Mouse (Mus musculus): ENCODE results near the gene Tmem86b. TPM values are rescaled to one million over a fixed set of nuclear protein-coding genes. Genes with fewer than 3 reads are reported as not detected.

Tmem86b gene
- 2.4 and 3.6 TPM in 2 replicates for polyA plus RNA-seq (2014; fragmentation: Nextera tagmentation; extraction: Ambion mirVana)

GRCm38 (mm10) chr7:4631031-4631430 is at the start of gene Tmem86b:
Gene Tmem86b (minus strand): TSS chr7:4631422.
- H3K4me3 ChIP-seq (ENCODE audit: low read depth, low read length): no peak within 1 kb of the TSS
- no peaks in the 10 kb centered on the region for H3K27me3 ChIP-seq (ENCODE audit: control insufficient read depth, insufficient read depth, low read length)
- no peak within 1 kb of the TSS for H3K27ac ChIP-seq (ENCODE audit: low read depth, low read length)
- no peak within 1 kb of the TSS for H3K9ac ChIP-seq (ENCODE audit: low read length)
- 93% methylated on average over 4 of the region's 4 CpGs for WGBS
- peaks cover 31% of the 10 kb centered on the region for H3K36me3 ChIP-seq (ENCODE audit: control insufficient read depth, insufficient read depth, low read length)
- H3K4me2 ChIP-seq: no peak within 1 kb of the TSS
- H3K9me3 ChIP-seq (ENCODE audit: control insufficient read depth, low read length): no peaks in the 10 kb centered on the region
- ATAC-seq (ENCODE audit: low FRiP score) (no peak), DNase-seq (ENCODE audit: low spot score, missing footprints) (no peak)
- no peaks in the 10 kb centered on the region for H3K4me1 ChIP-seq (ENCODE audit: control insufficient read depth, insufficient read depth, low read length)

- 91% methylated on average over 7 of the region's 7 CpGs for WGBS
- ATAC-seq (ENCODE audit: low FRiP score) (no peak), DNase-seq (ENCODE audit: low spot score, missing footprints) (no peak)
- Histone ChIP-seq H3K27ac (ENCODE audit: low read depth, low read length) (no peak overlapping the region), H3K4me1 (ENCODE audit: control insufficient read depth, insufficient read depth, low read length) (no peaks in the 10 kb centered on the region), H3K4me2 (no peak overlapping the region), H3K4me3 (ENCODE audit: low read depth, low read length) (no peak overlapping the region), H3K36me3 (ENCODE audit: control insufficient read depth, insufficient read depth, low read length) (peaks cover 16% of the 10 kb centered on the region), H3K9me3 (ENCODE audit: control insufficient read depth, low read length) (no peaks in the 10 kb centered on the region), H3K27me3 (ENCODE audit: control insufficient read depth, insufficient read depth, low read length) (no peaks in the 10 kb centered on the region), H3K9ac (ENCODE audit: low read length) (no peak overlapping the region)
Observed at GRCm38 (mm10) chr7:4675200-4675599, 44.0 kb upstream of the Tmem86b start.

- Histone ChIP-seq H3K27ac (ENCODE audit: low read depth, low read length) (no peak overlapping the region), H3K4me3 (ENCODE audit: low read depth, low read length) (no peak overlapping the region), H3K4me2 (no peak overlapping the region), H3K4me1 (ENCODE audit: control insufficient read depth, insufficient read depth, low read length) (no peaks in the 10 kb centered on the region), H3K36me3 (ENCODE audit: control insufficient read depth, insufficient read depth, low read length) (peaks cover 13% of the 10 kb centered on the region), H3K27me3 (ENCODE audit: control insufficient read depth, insufficient read depth, low read length) (no peaks in the 10 kb centered on the region), H3K9ac (ENCODE audit: low read length) (no peak overlapping the region), H3K9me3 (ENCODE audit: control insufficient read depth, low read length) (no peaks in the 10 kb centered on the region)
- DNase-seq (ENCODE audit: low spot score, missing footprints) (no peak), ATAC-seq (ENCODE audit: low FRiP score) (no peak)
- 95% methylated on average over 12 of the region's 12 CpGs for WGBS
Observed at GRCm38 (mm10) chr7:4674114-4674731, 43.0 kb upstream of the Tmem86b start.

GRCm38 (mm10) chr7:4671956-4672355 is 40.7 kb upstream of the Tmem86b start:
- Histone ChIP-seq H3K9ac (ENCODE audit: low read length) (no peak overlapping the region; the same call in 1 of the 2 replicates), H3K27ac (ENCODE audit: low read depth, low read length) (no peak overlapping the region), H3K4me1 (ENCODE audit: control insufficient read depth, insufficient read depth, low read length) (no peaks in the 10 kb centered on the region), H3K4me2 (no peak overlapping the region), H3K9me3 (ENCODE audit: control insufficient read depth, low read length) (no peaks in the 10 kb centered on the region), H3K36me3 (ENCODE audit: control insufficient read depth, insufficient read depth, low read length) (peaks cover 11% of the 10 kb centered on the region; the same call in 1 of the 2 replicates), H3K27me3 (ENCODE audit: control insufficient read depth, insufficient read depth, low read length) (no peaks in the 10 kb centered on the region), H3K4me3 (ENCODE audit: low read depth, low read length) (no peak overlapping the region)
- DNase-seq (ENCODE audit: low spot score, missing footprints) (no peak), ATAC-seq (ENCODE audit: low FRiP score) (no peak)
- 75% methylated on average over 4 of the region's 4 CpGs for WGBS

- peaks cover 13% of the 10 kb centered on the region; the same call in 1 of the 2 replicates for H3K36me3 ChIP-seq (ENCODE audit: control insufficient read depth, insufficient read depth, low read length)
- H3K4me2 ChIP-seq: no peak overlapping the region
- ATAC-seq (ENCODE audit: low FRiP score) (no peak), DNase-seq (ENCODE audit: low spot score, missing footprints) (no peak)
- 89% methylated on average over 8 of the region's 8 CpGs for WGBS
- no peak overlapping the region for H3K9ac ChIP-seq (ENCODE audit: low read length)
- no peaks in the 10 kb centered on the region for H3K27me3 ChIP-seq (ENCODE audit: control insufficient read depth, insufficient read depth, low read length)
- H3K4me1 ChIP-seq (ENCODE audit: control insufficient read depth, insufficient read depth, low read length): no peaks in the 10 kb centered on the region
- no peaks in the 10 kb centered on the region for H3K9me3 ChIP-seq (ENCODE audit: control insufficient read depth, low read length)
- H3K4me3 ChIP-seq (ENCODE audit: low read depth, low read length): no peak overlapping the region
- H3K27ac ChIP-seq (ENCODE audit: low read depth, low read length): no peak overlapping the region
Observed at GRCm38 (mm10) chr7:4670655-4671255, 39.5 kb upstream of the Tmem86b start.

GRCm38 (mm10) chr7:4669156-4669555 is 37.9 kb upstream of the Tmem86b start:
- Histone ChIP-seq H3K9me3 (ENCODE audit: control insufficient read depth, low read length) (no peaks in the 10 kb centered on the region), H3K4me1 (ENCODE audit: control insufficient read depth, insufficient read depth, low read length) (no peaks in the 10 kb centered on the region), H3K4me3 (ENCODE audit: low read depth, low read length) (no peak overlapping the region), H3K36me3 (ENCODE audit: control insufficient read depth, insufficient read depth, low read length) (peaks cover 13% of the 10 kb centered on the region; the same call in 1 of the 2 replicates), H3K27ac (ENCODE audit: low read depth, low read length) (no peak overlapping the region), H3K4me2 (no peak overlapping the region), H3K9ac (ENCODE audit: low read length) (no peak overlapping the region), H3K27me3 (ENCODE audit: control insufficient read depth, insufficient read depth, low read length) (no peaks in the 10 kb centered on the region)
- DNase-seq (ENCODE audit: low spot score, missing footprints) (no peak), ATAC-seq (ENCODE audit: low FRiP score) (no peak)
- 96% methylated on average over 9 of the region's 9 CpGs for WGBS

GRCm38 (mm10) chr7:4668506-4668905 is 37.3 kb upstream of the Tmem86b start:
- no peaks in the 10 kb centered on the region for H3K9me3 ChIP-seq (ENCODE audit: control insufficient read depth, low read length)
- H3K4me3 ChIP-seq (ENCODE audit: low read depth, low read length): no peak overlapping the region
- H3K27ac ChIP-seq (ENCODE audit: low read depth, low read length): no peak overlapping the region
- no peaks in the 10 kb centered on the region for H3K4me1 ChIP-seq (ENCODE audit: control insufficient read depth, insufficient read depth, low read length)
- H3K4me2 ChIP-seq: no peak overlapping the region
- no peak overlapping the region for H3K9ac ChIP-seq (ENCODE audit: low read length)
- H3K36me3 ChIP-seq (ENCODE audit: control insufficient read depth, insufficient read depth, low read length): peaks cover 13% of the 10 kb centered on the region; the same call in 1 of the 2 replicates
- no peaks in the 10 kb centered on the region for H3K27me3 ChIP-seq (ENCODE audit: control insufficient read depth, insufficient read depth, low read length)
- 97% methylated on average over 8 of the region's 8 CpGs for WGBS
- no peak for ATAC-seq (ENCODE audit: low FRiP score)
- no peak for DNase-seq (ENCODE audit: low spot score, missing footprints)

- Histone ChIP-seq H3K36me3 (ENCODE audit: control insufficient read depth, insufficient read depth, low read length) (peaks cover 10% of the 10 kb centered on the region; the same call in 1 of the 2 replicates), H3K4me1 (ENCODE audit: control insufficient read depth, insufficient read depth, low read length) (no peaks in the 10 kb centered on the region), H3K9ac (ENCODE audit: low read length) (no peak overlapping the region), H3K4me2 (no peak overlapping the region), H3K9me3 (ENCODE audit: control insufficient read depth, low read length) (no peaks in the 10 kb centered on the region), H3K27ac (ENCODE audit: low read depth, low read length) (no peak overlapping the region), H3K4me3 (ENCODE audit: low read depth, low read length) (no peak overlapping the region), H3K27me3 (ENCODE audit: control insufficient read depth, insufficient read depth, low read length) (no peaks in the 10 kb centered on the region)
- ATAC-seq (ENCODE audit: low FRiP score): no peak
- WGBS: 93% methylated on average over 5 of the region's 5 CpGs
- no peak for DNase-seq (ENCODE audit: low spot score, missing footprints)
Observed at GRCm38 (mm10) chr7:4666871-4667270, 35.6 kb upstream of the Tmem86b start.

GRCm38 (mm10) chr7:4663742-4664141 is 32.5 kb upstream of the Tmem86b start:
- ATAC-seq (ENCODE audit: low FRiP score) (no peak), DNase-seq (ENCODE audit: low spot score, missing footprints) (no peak)
- H3K9me3 ChIP-seq (ENCODE audit: control insufficient read depth, low read length): no peaks in the 10 kb centered on the region
- H3K9ac ChIP-seq (ENCODE audit: low read length): no peak overlapping the region
- H3K27me3 ChIP-seq (ENCODE audit: control insufficient read depth, insufficient read depth, low read length): no peaks in the 10 kb centered on the region
- peaks cover 7% of the 10 kb centered on the region; the same call in 1 of the 2 replicates for H3K36me3 ChIP-seq (ENCODE audit: control insufficient read depth, insufficient read depth, low read length)
- H3K4me1 ChIP-seq (ENCODE audit: control insufficient read depth, insufficient read depth, low read length): peaks cover 10% of the 10 kb centered on the region
- no peak overlapping the region for H3K27ac ChIP-seq (ENCODE audit: low read depth, low read length)
- WGBS: 88% methylated on average over 2 of the region's 2 CpGs
- no peak overlapping the region for H3K4me2 ChIP-seq
- H3K4me3 ChIP-seq (ENCODE audit: low read depth, low read length): no peak overlapping the region
